Mouse (Mus musculus) hindlimb bud, embryonic 11.5 days (tissue): Measurements from ENCODE around the gene Slc45a3.

Source experiments
- DNase-seq: peaks from one replicate; pipeline ENCODE4 v3.0.0-alpha.2; 2012; ENCODE audit warnings: low read depth, low spot score; ENCODE audit errors: extremely low spot score

The Slc45a3 gene

DNA sequence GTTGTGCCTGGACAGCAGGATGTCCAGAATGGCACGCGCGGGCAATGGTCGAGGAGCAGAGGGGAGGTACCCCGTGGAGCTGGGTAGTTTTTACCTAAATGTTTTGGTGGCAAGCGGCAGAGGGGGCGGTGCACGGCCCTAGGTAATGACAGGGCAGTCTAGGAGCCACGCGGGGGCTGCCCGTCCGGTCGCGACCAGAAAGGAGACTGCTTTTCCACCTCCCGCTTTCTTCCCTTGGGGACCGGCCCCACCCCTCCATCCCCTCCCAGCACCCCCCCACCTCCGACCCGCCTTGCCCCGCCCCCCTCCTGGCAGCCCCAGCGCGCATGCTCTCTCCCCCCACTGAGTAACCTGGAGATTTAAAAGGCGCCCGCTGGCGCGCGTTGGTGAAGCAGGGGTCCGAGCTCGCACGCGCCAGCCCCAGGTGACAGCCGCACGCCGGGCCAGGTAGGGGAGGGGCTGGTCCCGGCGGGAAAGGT lies at the start of gene Slc45a3:
Gene Slc45a3 (plus strand): TSS at position 362 of the 479 bp plus-strand sequence.
- no peak for DNase-seq

- no peak for DNase-seq
Measured at GRCm38 (mm10) chr1:131917634-131918033, 45.1 kb upstream of the Slc45a3 start.

- DNase-seq, result no peak
Measured at GRCm38 (mm10) chr1:131919052-131919451, 43.7 kb upstream of the Slc45a3 start.

DNA sequence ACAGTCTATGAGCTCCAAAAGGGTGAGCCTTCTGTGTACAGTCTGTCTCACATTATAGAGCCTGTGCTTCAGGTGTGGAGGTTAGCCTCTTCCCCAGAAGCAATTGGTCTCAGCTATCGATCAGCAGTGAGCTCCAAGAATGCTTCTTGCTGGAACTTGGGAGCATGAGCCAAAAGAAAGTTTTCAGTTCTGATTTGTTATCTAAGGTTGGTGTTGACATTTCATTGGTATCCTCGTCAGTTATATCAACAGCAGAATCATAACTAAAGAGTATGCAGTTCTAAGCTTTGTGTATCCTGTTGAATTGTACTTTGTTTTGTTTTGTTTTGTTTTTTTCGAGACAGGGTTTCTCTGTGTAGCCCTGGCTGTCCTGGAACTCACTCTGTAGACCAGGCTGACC lies 40.7 kb upstream of the Slc45a3 start:
- DNase-seq, result no peak

GRCm38 (mm10) chr1:131933471-131933870 lies 29.3 kb upstream of the Slc45a3 start:
- DNase-seq, result no peak

GRCm38 (mm10) chr1:131937659-131938305 lies 25.0 kb upstream of the Slc45a3 start:
- DNase-seq, result peak; percentile 46

- no peak for DNase-seq
Measured at GRCm38 (mm10) chr1:131938811-131939210, 24.0 kb upstream of the Slc45a3 start.

DNA sequence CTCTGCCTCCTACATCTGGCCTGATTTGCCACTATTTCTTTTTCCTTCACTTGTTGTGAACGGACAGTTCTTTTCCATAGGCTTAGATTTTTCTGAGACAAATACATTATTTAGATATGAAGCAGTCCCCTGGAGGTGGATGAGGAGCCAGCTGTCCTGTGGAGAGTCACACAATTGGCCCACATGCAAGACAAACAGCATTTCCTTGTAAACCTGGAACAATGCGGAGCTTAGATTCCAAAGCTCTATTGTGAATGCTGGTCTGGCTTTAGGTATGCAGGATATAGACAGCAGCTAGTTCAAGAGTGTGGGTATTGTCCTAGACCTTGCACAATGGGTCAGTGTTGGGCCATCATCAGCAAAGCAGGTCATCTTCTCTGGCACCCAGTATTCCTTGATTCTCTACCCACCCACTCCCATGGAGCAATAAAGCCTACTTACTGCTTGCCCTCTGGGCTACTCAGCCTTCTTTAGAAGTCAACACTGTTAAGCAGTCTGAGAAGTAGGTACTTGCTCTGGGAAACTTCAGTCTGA lies 22.0 kb upstream of the Slc45a3 start:
- no peak for DNase-seq

GRCm38 (mm10) chr1:131941501-131941900 lies 21.3 kb upstream of the Slc45a3 start:
- DNase-seq, result no peak

GRCm38 (mm10) chr1:131942621-131943590 lies 19.9 kb upstream of the Slc45a3 start:
- no peak for DNase-seq

GRCm38 (mm10) chr1:131945674-131946440 lies 16.9 kb upstream of the Slc45a3 start:
- DNase-seq, result no peak

- no peak for DNase-seq
Measured at GRCm38 (mm10) chr1:131946462-131947215, 16.1 kb upstream of the Slc45a3 start.

- no peak for DNase-seq
Measured at GRCm38 (mm10) chr1:131947997-131948525, 14.7 kb upstream of the Slc45a3 start.

DNA sequence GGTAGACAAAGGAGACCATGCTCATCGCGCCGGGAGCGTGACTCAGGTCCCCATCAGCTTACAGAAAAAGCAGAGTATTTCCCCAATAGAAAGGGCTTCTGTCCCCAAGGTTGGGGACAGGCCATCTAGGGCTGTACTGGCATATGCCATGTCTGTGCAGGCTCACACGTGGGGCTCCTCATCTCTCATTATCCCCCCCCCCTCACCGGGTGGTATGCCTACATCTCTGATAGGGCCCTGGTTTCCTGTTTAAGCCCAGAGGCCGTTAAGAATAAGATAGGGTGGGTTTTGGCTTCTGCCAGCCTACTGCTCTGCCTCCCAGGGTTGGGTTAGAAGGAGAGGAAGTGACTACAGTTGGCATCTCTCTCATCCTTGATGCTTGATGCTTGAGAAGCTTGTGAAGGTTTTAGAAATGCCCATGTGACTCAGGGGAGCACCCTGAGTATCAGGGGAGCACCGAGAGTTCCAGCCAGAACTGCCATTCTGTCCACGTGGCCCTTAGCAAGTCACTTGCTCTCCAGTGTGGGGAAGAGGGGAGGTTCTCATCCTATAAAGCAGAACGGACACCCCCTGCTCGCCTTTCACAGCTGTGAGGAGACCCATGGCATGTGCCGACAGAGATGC lies 8.4 kb upstream of the Slc45a3 start:
- no peak for DNase-seq

DNA sequence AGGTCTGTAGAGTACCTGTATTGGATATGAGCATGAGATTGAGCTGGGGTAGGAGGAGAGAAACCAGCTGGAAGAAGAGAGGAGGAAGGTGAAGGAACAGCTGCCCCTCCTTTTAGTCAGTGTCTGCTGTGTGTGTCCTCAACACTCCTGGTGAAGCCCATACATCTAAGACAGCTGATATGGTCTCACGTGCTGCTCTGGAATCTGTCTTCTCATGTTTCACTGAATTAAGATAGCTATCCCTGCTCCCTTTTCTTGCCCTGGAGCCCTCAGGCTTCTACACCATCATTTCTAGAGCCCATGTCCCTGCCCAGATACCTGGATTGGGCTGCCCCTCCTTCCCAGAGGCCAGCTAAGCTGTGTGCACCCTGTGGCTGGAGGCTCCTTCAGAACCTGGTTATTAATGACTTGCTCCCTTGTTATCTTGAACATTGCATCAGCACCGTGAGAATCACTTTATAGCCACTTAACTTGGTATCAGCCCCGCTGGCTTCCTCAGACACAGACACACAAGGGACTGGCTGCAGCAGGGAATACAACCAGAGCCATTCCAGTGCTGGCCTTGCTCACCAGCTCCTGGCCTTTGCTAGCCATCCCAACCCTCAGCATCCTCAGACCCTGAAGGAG lies 7.5 kb upstream of the Slc45a3 start:
- no peak for DNase-seq

GRCm38 (mm10) chr1:131957416-131957815 lies 5.4 kb upstream of the Slc45a3 start:
- DNase-seq, result no peak

DNA sequence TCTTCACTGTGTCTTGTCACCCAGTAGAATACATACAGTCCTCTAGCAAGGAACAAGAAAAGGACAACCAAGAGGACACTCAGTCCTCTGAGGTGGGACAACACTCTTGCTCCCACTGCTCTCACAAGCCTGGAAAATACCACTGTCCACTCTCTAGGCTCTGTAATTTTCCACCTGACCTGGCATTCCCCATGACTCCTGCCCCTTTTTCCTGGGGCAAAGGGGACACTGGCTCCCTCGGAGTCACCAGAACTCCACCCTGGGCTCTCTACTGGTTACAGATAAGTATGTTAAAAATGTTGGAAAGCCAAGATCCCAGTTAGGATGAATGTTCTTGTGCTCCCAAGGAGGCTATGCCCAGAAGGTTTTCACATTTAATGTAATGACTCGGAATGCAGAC lies 1.8 kb upstream of the Slc45a3 start:
- no peak for DNase-seq

DNA sequence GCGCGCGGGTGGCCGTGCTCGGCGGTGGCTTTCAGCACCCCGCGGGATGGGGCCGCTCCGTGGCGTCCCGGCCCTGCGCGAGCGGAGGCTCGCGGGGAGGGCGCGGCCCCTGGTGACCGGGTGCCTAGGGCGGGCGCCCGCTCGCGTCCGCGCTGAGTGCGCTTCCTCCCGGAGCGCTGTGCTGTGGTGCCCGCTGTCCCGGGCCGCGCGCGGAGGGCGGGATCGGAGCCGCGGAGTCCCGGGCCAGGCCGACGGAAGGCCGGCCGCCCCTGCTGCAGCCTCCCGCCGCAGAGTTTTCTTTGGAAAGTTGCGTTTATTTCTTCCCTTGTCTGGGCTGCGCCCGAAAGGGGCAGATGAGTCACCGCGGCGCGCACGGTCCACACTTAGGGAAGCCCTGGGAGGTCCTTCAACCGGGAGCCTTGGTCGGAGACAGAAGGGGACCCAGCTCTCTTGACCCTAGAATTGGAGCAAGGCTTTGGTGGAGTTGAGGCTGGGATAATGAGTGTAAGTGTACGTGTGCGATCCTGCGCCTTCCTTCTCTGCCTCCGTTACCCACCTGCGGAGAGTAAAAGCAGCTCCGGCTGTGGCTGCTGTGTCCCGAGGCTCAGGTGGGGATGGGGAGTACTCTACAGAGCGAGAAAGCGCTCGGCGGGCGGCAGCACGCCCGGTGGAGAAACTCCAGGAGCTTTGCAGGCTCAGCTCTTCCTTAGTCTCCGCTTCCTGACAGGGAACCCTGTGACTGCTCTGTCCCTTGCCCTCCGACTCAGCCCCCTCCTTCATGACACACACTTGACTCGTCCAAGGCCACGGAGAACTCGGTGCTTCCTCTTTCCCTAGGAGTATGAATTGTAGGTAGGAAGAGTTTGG lies 551 bp downstream of the Slc45a3 start:
- no peak for DNase-seq
